Mouse (Mus musculus) c-Kit-positive CD71-negative TER-119-negative erythroid progenitor cells, embryonic 14.5 days (primary cell): ENCODE results near the gene Gtpbp8.

Experiments used
- DNase-seq: peaks from one replicate; pipeline ENCODE4 v3.0.0-alpha.2; 2013; ENCODE audit warnings: low read depth

The Gtpbp8 gene

GRCm38 (mm10) chr16:44688507-44688906 lies 57.7 kb downstream of the Gtpbp8 start:
- DNase-seq = no peak

GRCm38 (mm10) chr16:44687719-44688420 lies 58.3 kb downstream of the Gtpbp8 start:
- no peak for DNase-seq

GRCm38 (mm10) chr16:44686991-44687718 lies 59.0 kb downstream of the Gtpbp8 start:
- no peak for DNase-seq
